In the genomic region with DNA sequence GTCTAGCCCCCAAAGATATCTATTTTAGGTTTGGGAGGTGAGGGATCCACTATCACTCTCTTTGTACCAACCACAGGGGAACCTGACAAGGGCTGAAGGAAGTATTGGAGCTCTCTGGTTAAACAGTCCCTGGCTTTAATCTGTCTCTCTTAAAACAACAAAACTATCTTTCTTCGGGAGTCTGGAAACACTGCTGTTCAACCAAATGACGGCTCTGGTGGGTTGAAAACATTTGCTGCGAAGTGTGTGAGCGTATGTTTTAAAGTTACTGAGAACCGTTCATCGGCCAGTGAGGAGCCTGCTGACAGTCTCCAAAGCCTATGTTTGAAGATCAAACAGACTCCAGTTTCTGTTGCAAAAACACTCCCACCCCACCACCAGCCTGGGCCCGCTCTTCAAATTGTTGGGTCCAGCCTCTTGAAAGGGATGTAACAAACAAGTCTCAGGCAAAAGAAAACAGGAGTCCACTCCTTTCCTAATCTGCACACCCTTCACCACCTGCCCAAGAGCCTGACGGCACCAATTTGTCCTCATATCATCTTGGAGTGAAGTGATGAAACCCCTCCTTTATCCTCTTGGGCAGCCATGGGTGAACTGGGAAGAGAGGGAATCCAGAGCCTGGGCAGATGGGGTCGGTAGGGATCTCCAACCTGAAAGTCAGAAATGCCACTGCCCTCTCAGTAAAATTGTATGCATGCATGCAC, we compare ENCODE assay signal across 11 mouse cellular contexts. TPM values are rescaled to one million over a fixed set of nuclear protein-coding genes. Genes with fewer than 3 reads are reported as not detected.
DNase-seq lines count a peak whose midpoint lies in the region; ATAC-seq and TF ChIP-seq lines count a peak whose summit lies in the region.
"Had no signal": no experiment of that assay in that cellular context is flagged by ENCODE, and none has a peak within 500 bp of the region (broad histone marks: within the 10 kb centered on the region; RNA-seq: fewer than 3 reads in every experiment).

No protein-coding gene starts in this region.

- no peak for ATAC-seq in kidney, postnatal 0 days (replicated peaks; ENCODE audit: low FRiP score, low read depth)
- no peak for ATAC-seq in embryonic facial prominence, embryonic 13.5 days (ENCODE audit: insufficient number of reproducible peaks, insufficient read depth, low FRiP score, low TSS enrichment, low read depth)
- no peak for ATAC-seq in limb, embryonic 15.5 days (ENCODE audit: insufficient number of reproducible peaks, low FRiP score, low TSS enrichment, low read depth)
- no peak for ATAC-seq in inflammation-experienced regulatory T-cells, adult 6 months

- peaks cover 9% of the 10 kb centered on the region; the same call in 1 of the 2 replicates for H3K27me3 ChIP-seq in kidney, postnatal 0 days (ENCODE audit: insufficient read depth, low read length)
- H3K27me3 ChIP-seq in embryonic facial prominence, embryonic 13.5 days = peaks cover 47% of the 10 kb centered on the region
- H3K27me3 ChIP-seq in limb, embryonic 15.5 days = peaks cover 47% of the 10 kb centered on the region

- no peaks in the 10 kb centered on the region for H3K36me3 ChIP-seq in kidney, postnatal 0 days (ENCODE audit: insufficient read depth, low read length)
- H3K36me3 ChIP-seq in embryonic facial prominence, embryonic 13.5 days = no peaks in the 10 kb centered on the region
- no peaks in the 10 kb centered on the region for H3K36me3 ChIP-seq in limb, embryonic 15.5 days

- TF ChIP-seq CTCF in kidney, postnatal 0 days (IDR thresholded peaks at IDR 0.05; ENCODE audit: low read depth) = no peak

- H3K4me1 ChIP-seq in kidney, postnatal 0 days (replicated peaks; ENCODE audit: insufficient read depth, low read length) = peaks cover 19% of the 10 kb centered on the region
- peaks cover 53% of the 10 kb centered on the region for H3K4me1 ChIP-seq in embryonic facial prominence, embryonic 13.5 days
- H3K4me1 ChIP-seq in limb, embryonic 15.5 days = peaks cover 58% of the 10 kb centered on the region

- peak overlapping the region; percentile 98 for H3K4me2 ChIP-seq in kidney, postnatal 0 days (ENCODE audit: low read length)
- H3K4me2 ChIP-seq in embryonic facial prominence, embryonic 13.5 days = peak overlapping the region; percentile 45
- peak overlapping the region; percentile 29 for H3K4me2 ChIP-seq in limb, embryonic 15.5 days

- DNase-seq in heart, adult 11 months = peak; percentile 81
- no peak for DNase-seq in heart, adult 18-20 months
- peak; percentile 19 for DNase-seq in kidney, postnatal 0 days (ENCODE audit: low spot score)
- no peak for DNase-seq in kidney, postnatal 25 days
- no peak for DNase-seq in cerebellum, adult 18-20 months
- DNase-seq: cerebellum, postnatal 14 days; right cerebral cortex, postnatal 4 days had no signal

- peak overlapping the region; percentile 20; the same call in 1 of the 2 replicates for H3K4me3 ChIP-seq in kidney, postnatal 0 days (replicated peaks; ENCODE audit: low read depth, low read length)
- no peak overlapping the region for H3K4me3 ChIP-seq in embryonic facial prominence, embryonic 13.5 days
- H3K4me3 ChIP-seq in limb, embryonic 15.5 days = 0 out of 2 replicates have a peak overlapping the region, but pooled peaks have one; percentile 15
- H3K4me3 ChIP-seq: myocyte had no signal

- WGBS in kidney, postnatal 0 days = 33% methylated on average over 9 of the region's 9 CpGs
- WGBS in embryonic facial prominence, embryonic 13.5 days = 22% methylated on average over 9 of the region's 9 CpGs
- WGBS in limb, embryonic 15.5 days = 32% methylated on average over 9 of the region's 9 CpGs

- peak overlapping the region; percentile 36; the same call in 1 of the 2 replicates for H3K27ac ChIP-seq in kidney, postnatal 0 days
- no peak overlapping the region for H3K27ac ChIP-seq in embryonic facial prominence, embryonic 13.5 days
- no peak overlapping the region for H3K27ac ChIP-seq in limb, embryonic 15.5 days

- H3K9ac ChIP-seq in kidney, postnatal 0 days (ENCODE audit: low read depth, low read length) = no peak overlapping the region; the same call in 1 of the 2 replicates
- 0 out of 2 replicates have a peak overlapping the region, but pooled peaks have one; percentile 12 for H3K9ac ChIP-seq in embryonic facial prominence, embryonic 13.5 days
- no peak overlapping the region for H3K9ac ChIP-seq in limb, embryonic 15.5 days

- H3K9me3 ChIP-seq in kidney, postnatal 0 days (replicated peaks; ENCODE audit: low read length) = no peaks in the 10 kb centered on the region
- no peaks in the 10 kb centered on the region for H3K9me3 ChIP-seq in embryonic facial prominence, embryonic 13.5 days
- H3K9me3 ChIP-seq in limb, embryonic 15.5 days = no peaks in the 10 kb centered on the region

RNA-seq across cellular contexts. Expression of a gene that starts 4.6 kb away (rescaled TPM):
- total RNA-seq in heart, adult 18-20 months (2021) = 10 to 100 TPM; 55.0 to 56.7 TPM
- polyA plus RNA-seq in kidney, postnatal 0 days (2015; fragmentation: Nextera tagmentation; extraction: Ambion mirVana) = 5.2 and 5.8 TPM in 2 replicates
- 1.7 TPM in 2 replicates for polyA plus RNA-seq in embryonic facial prominence, embryonic 13.5 days (2015; fragmentation: Nextera tagmentation; extraction: Ambion mirVana)
- polyA plus RNA-seq in limb, embryonic 15.5 days (2015; fragmentation: Nextera tagmentation; extraction: Ambion mirVana) = 2.7 and 3.1 TPM in 2 replicates
- polyA plus RNA-seq in inflammation-experienced regulatory T-cells, adult 6 months (2017; shearing (Covaris generic)) = not detected

Comparison
In these comparisons a context has a peak if more than half of its experiments do, and no peak if none do; other contexts are left out.
1. DNase-seq: peak in heart, adult 11 months (single experiment) and kidney, postnatal 0 days (single experiment); none in heart, adult 18-20 months (0 of 2), kidney, postnatal 25 days (0 of 2) and cerebellum, adult 18-20 months (0 of 2).
2. H3K4me2 ChIP-seq: peak in every context shown above with its lines; median percentile 98 in kidney, postnatal 0 days; 45 in embryonic facial prominence, embryonic 13.5 days; 29 in limb, embryonic 15.5 days.